Mouse (Mus musculus): ENCODE data around the gene Cstb. TPM values are rescaled to one million over a fixed set of nuclear protein-coding genes. Genes with fewer than 3 reads are reported as not detected.

Cstb gene
- total and polyA plus RNA-seq, 3 experiments = 71.9 to 76.7 TPM; not detected in 1

GRCm38 (mm10) chr10:78447396-78447795, 21.9 kb downstream of the Cstb start:
- H3K36me3 ChIP-seq (ENCODE audit: control insufficient read depth in 1 of 2, insufficient read depth in 2 of 2, low read length in 2 of 2) = peaks cover 0 to 7% of the 10 kb centered on the region in 2 experiments; a peak in 2 of 4 replicates
- H3K27ac ChIP-seq (ENCODE audit: control insufficient read depth, low read depth, low read length) = no peak overlapping the region
- no peaks in the 10 kb centered on the region for H3K27me3 ChIP-seq (ENCODE audit: control insufficient read depth in 1 of 2, insufficient read depth in 2 of 2, low read length in 2 of 2)
- no peak for TF ChIP-seq MAZ (IDR thresholded peaks at IDR 0.05; ENCODE audit: low read depth, low read length)
- no peak for TF ChIP-seq JUND (IDR thresholded peaks at IDR 0.05; ENCODE audit: low read depth, low read length)
- no peak for TF ChIP-seq USF1 (IDR thresholded peaks at IDR 0.05; ENCODE audit: low read depth, low read length)
- no peak for TF ChIP-seq ZMIZ1 (IDR thresholded peaks at IDR 0.05; ENCODE audit: low read depth, low read length)
- no peak for TF ChIP-seq NRF1 (IDR thresholded peaks at IDR 0.05; ENCODE audit: insufficient read depth, low read depth, low read length, poor library complexity, severe bottlenecking)
- TF ChIP-seq MAX (IDR thresholded peaks at IDR 0.05; ENCODE audit: low read length) = no peak
- H3K4me1 ChIP-seq (ENCODE audit: control insufficient read depth in 1 of 2, insufficient read depth in 2 of 2, low read length in 2 of 2) = no peaks in the 10 kb centered on the region
- H3K79me2 ChIP-seq (ENCODE audit: control insufficient read depth, insufficient read depth, low read length, poor library complexity) = no peaks in the 10 kb centered on the region
- DNase-seq (ENCODE audit: low read depth, low spot score) = no peak
- no peak overlapping the region for H3K4me3 ChIP-seq (ENCODE audit: control insufficient read depth in 1 of 2, insufficient read depth in 1 of 2, low read depth in 2 of 2, low read length in 2 of 2)
- no peak overlapping the region for H3K9ac ChIP-seq (ENCODE audit: control insufficient read depth, low read depth, low read length, poor library complexity, severe bottlenecking)
- no peaks in the 10 kb centered on the region for H3K9me3 ChIP-seq (replicated peaks; ENCODE audit: insufficient read depth, low read length)

GRCm38 (mm10) chr10:78450761-78451160, 25.3 kb downstream of the Cstb start:
- TF ChIP-seq ELF1 (IDR thresholded peaks at IDR 0.05; ENCODE audit: low read depth, low read length) (no peak), MEF2A (IDR thresholded peaks at IDR 0.05; ENCODE audit: extremely low read depth, insufficient replicate concordance, low read depth, low read length, poor library complexity, severe bottlenecking) (no peak), RCOR1 (IDR thresholded peaks at IDR 0.05; ENCODE audit: low read depth, low read length) (no peak), CTCF (IDR thresholded peaks at IDR 0.05 in 2 of 3, conservative IDR thresholded peaks at IDR 0.05 in 1 of 3; ENCODE audit: control insufficient read depth in 1 of 3, insufficient read depth in 1 of 3, low read depth in 2 of 3, low read length in 3 of 3, poor library complexity in 1 of 3, severe bottlenecking in 1 of 3) (peak in 2 of 3 experiments; percentile 18 to 31; a peak in 3 of 6 replicates), GATA1 (IDR thresholded peaks at IDR 0.05; ENCODE audit: low read depth, low read length) (no peak), RAD21 (IDR thresholded peaks at IDR 0.05; ENCODE audit: low read depth, low read length) (peak; percentile 13), EP300 (IDR thresholded peaks at IDR 0.05; ENCODE audit: low read depth in 1 of 2, low read length in 2 of 2) (no peak), JUND (IDR thresholded peaks at IDR 0.05; ENCODE audit: low read depth, low read length) (no peak), CHD2 (IDR thresholded peaks at IDR 0.05; ENCODE audit: low read length) (no peak), TCF12 (IDR thresholded peaks at IDR 0.05; ENCODE audit: low read depth, low read length) (no peak), POLR2A (IDR thresholded peaks at IDR 0.05; ENCODE audit: control insufficient read depth in 1 of 2, insufficient read depth in 1 of 2, low read depth in 1 of 2, low read length in 2 of 2, poor library complexity in 1 of 2) (no peak), SIN3A (IDR thresholded peaks at IDR 0.05; ENCODE audit: low read length) (no peak)
- Histone ChIP-seq H3K9me3 (replicated peaks; ENCODE audit: insufficient read depth, low read length) (no peaks in the 10 kb centered on the region), H3K36me3 (ENCODE audit: control insufficient read depth in 1 of 2, insufficient read depth in 2 of 2, low read length in 2 of 2) (peaks cover 0 to 6% of the 10 kb centered on the region in 2 experiments; a peak in 2 of 4 replicates)

More at GRCm38 (mm10) chr10:78450761-78451160, 25.3 kb downstream of the Cstb start:
- no peak for DNase-seq (ENCODE audit: low read depth, low spot score)
- Histone ChIP-seq H3K9ac (ENCODE audit: control insufficient read depth, low read depth, low read length, poor library complexity, severe bottlenecking) (no peak overlapping the region), H3K27ac (ENCODE audit: control insufficient read depth, low read depth, low read length) (no peak overlapping the region), H3K4me3 (ENCODE audit: control insufficient read depth in 1 of 2, insufficient read depth in 1 of 2, low read depth in 2 of 2, low read length in 2 of 2) (no peak overlapping the region), H3K4me1 (ENCODE audit: control insufficient read depth in 1 of 2, insufficient read depth in 2 of 2, low read length in 2 of 2) (no peaks in the 10 kb centered on the region), H3K27me3 (ENCODE audit: control insufficient read depth in 1 of 2, insufficient read depth in 2 of 2, low read length in 2 of 2) (no peaks in the 10 kb centered on the region), H3K79me2 (ENCODE audit: control insufficient read depth, insufficient read depth, low read length, poor library complexity) (peaks cover 14% of the 10 kb centered on the region; the same call in 1 of the 2 replicates)
